Mouse (Mus musculus): Measurements from ENCODE around the gene Cep162. TPM values are rescaled to one million over a fixed set of nuclear protein-coding genes. Genes with fewer than 3 reads are reported as not detected.

Cep162 gene
- polyA plus RNA-seq, 1 experiment from 2014 or later = 5.7 TPM

DNA sequence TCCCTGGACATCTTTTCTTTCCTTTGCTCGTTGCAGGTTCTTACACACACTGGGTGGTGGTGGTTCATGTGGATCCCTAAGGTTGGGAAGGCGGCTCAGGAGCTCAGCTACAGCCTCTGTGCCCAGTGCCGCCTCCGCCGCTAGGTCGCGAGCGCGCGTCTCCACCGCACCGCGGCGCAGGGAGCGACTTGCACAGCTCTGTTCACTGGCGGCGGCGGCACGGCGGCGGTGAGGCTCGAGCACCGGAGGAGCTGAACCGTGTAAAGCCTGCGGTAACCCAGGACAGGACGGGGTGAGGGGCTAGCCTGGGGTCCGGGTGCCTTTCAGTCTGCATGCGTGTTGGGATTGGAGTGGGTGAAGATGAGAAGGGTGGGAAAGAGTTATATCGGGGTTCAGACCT, 111.2 kb downstream of the Cep162 start, which contains the start of gene Mrap2:
Gene Mrap2, plus strand, starts transcription at position 201 of the 400 bp plus-strand sequence.
- Histone ChIP-seq H3K9me3 (ENCODE audit: low read length) (no peaks in the 10 kb centered on the region), H3K27ac (ENCODE audit: low read length) (no peak within 1 kb of the TSS), H3K4me3 (ENCODE audit: low read length) (peak within 1 kb of the TSS; percentile 40), H3K36me3 (ENCODE audit: insufficient read depth, low read length) (no peaks in the 10 kb centered on the region), H3K9ac (replicated peaks; ENCODE audit: low read length) (no peak within 1 kb of the TSS), H3K4me2 (replicated peaks; ENCODE audit: low read depth, low read length) (peak within 1 kb of the TSS; percentile 63), H3K4me1 (ENCODE audit: insufficient read depth, low read length) (peaks cover 10% of the 10 kb centered on the region), H3K27me3 (ENCODE audit: insufficient read depth, low read length) (peaks cover 24% of the 10 kb centered on the region)
- peak; percentile 82 for ATAC-seq (ENCODE audit: low FRiP score, low TSS enrichment)
- WGBS = under 1% methylated on average over 29 of the region's 29 CpGs

DNA sequence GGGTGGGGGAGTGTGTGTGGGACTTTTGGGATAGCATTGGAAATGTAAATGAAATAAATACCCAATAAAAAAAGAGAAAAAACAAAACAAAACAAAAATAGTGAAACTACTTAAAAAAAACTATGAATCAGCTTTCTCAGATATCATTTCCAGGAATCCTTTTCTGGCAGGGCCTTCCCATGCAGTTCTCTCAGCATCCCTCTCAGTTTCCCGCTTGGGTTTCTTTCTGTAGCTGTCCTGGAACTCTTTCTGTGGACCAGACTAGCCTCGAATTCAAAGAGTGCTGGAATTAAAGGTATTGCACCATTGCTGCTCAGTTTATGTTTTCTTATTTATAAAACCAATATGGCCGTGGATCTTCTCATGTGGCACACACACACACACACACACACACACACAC, 112.3 kb downstream of the Cep162 start:
- Histone ChIP-seq H3K27me3 (ENCODE audit: insufficient read depth, low read length) (peaks cover 24% of the 10 kb centered on the region), H3K4me2 (replicated peaks; ENCODE audit: low read depth, low read length) (no peak overlapping the region), H3K9ac (replicated peaks; ENCODE audit: low read length) (no peak overlapping the region), H3K4me3 (ENCODE audit: low read length) (no peak overlapping the region), H3K4me1 (ENCODE audit: insufficient read depth, low read length) (peaks cover 10% of the 10 kb centered on the region), H3K9me3 (ENCODE audit: low read length) (no peaks in the 10 kb centered on the region), H3K36me3 (ENCODE audit: insufficient read depth, low read length) (no peaks in the 10 kb centered on the region), H3K27ac (ENCODE audit: low read length) (no peak overlapping the region)
- no peak for ATAC-seq (ENCODE audit: low FRiP score, low TSS enrichment)
- 83% methylated on average over 3 of the region's 3 CpGs for WGBS

Other genes starting within 250 kb of the Cep162 start
- 0.90 and 2.1 TPM in 2 replicates for gene Ripply2, start 240.0 kb downstream of the Cep162 start, polyA plus RNA-seq (2015; fragmentation: Nextera tagmentation; extraction: Ambion mirVana)
- 64.8 and 68.3 TPM in 2 replicates for gene Cyb5r4, start 233.5 kb downstream of the Cep162 start, polyA plus RNA-seq (2015; fragmentation: Nextera tagmentation; extraction: Ambion mirVana)
- gene Mrap2, start 111.2 kb downstream of the Cep162 start, polyA plus RNA-seq (2015; fragmentation: Nextera tagmentation; extraction: Ambion mirVana) = 0.21 and 0.26 TPM in 2 replicates

Data from kidney, embryonic 16.5 days (tissue).